Mouse (Mus musculus) embryonic stem cell, embryonic (primary cell): Measurements from ENCODE around the gene Homez.

Experiments
- CTCF ChIA-PET, 4 experiments: fragments of 300-600 bp in 2 of 4; fragments of 350-600 bp in 2 of 4; sonication (Branson Sonifier 250); formaldehyde crosslinking; loops; one replicate each; lab custom pipeline; 2022; ENCODE audit warnings: inconsistent platforms in 2 of 4; lab: Charles Lee
- POLR2A ChIA-PET, 4 experiments: fragments of 300-600 bp in 2 of 4; fragments of 350-600 bp in 2 of 4; sonication (Branson Sonifier 250); formaldehyde crosslinking; loops; one replicate each; lab custom pipeline; 2022; ENCODE audit warnings: antibody characterized with exemption in 4 of 4, inconsistent platforms in 1 of 4; lab: Charles Lee

Homez gene

GRCm38 (mm10) chr14:54883154-54884021, 12.6 kb upstream of the Homez start, which contains the start of the genes Bcl2l2 and Gm20521:
TSS of gene Bcl2l2 (plus strand) at chr14:54883377.
TSS of gene Gm20521 (plus strand) at chr14:54883441.
- ChIA-PET CTCF (interaction anchor here in 3 of 4 experiments (0.5 to 2.0 kb wide), 9 partner anchors 10 to 232 kb away, joined by 3 to 7 read pairs (median 4); partner anchors contain the start of gene Ngdn (in 1 of the 3)), POLR2A (interaction anchor here in 3 of 4 experiments (0.6 to 5.3 kb wide), 25 partner anchors 10 to 708 kb away, joined by 3 to 66 read pairs (median 3); partner anchors contain the start of genes Efs (in 3 of the 3), Ngdn (in 2 of the 3), Prmt5 (in 1 of the 3) and Psme2 (in 1 of the 3))

DNA sequence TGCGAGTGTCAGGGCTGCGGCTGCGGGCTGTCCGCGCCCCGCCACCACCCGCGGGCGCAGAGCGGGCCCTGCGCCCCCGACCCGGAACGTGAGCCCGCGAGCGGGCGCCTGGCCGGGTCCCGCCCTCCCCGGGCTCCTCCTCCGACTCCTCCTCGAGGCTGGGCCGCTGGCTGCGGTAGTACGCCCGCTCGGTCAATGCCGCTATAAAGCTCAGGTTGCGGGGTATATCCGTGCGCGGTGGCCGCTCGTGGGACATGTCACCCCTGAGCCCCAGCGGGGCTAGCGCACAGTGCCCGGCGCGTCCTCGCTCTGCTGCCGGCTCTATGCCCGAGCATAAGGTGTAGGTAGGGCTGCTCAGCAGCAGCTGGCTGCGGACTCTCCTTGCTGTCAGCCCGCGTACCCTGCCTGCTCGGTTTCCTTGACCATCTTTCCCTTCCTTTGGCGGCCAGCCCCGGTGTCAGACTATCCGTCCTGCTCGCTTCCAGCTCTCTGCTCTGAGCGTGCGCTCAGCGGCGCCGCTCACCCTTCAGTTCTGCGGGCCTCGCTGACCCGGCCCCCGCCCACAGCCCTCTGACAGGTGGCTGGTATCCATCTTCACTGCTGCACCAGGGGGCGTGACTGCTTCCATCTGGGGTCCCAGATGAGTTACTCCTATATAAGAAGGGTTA, 6.4 kb upstream of the Homez start, which contains the start of gene Ppp1r3e:
Gene Ppp1r3e (minus strand): TSS at position 503 of the 668 bp plus-strand sequence.
- ChIA-PET POLR2A (interaction anchor here (0.7 to 3.0 kb wide), 17 partner anchors 9 to 200 kb away, joined by 3 to 12 read pairs (median 4); partner anchors contain the start of genes Efs (in 2 of the 4), Acin1 (in 1 of the 4), Cebpe (in 1 of the 4) and Ngdn (in 1 of the 4)), CTCF (interaction anchor here in 3 of 4 experiments (0.5 to 1.2 kb wide), 7 partner anchors 10 to 150 kb away, joined by 3 to 8 read pairs (median 4); partner anchors contain the start of gene Ngdn (in 1 of the 3))

DNA sequence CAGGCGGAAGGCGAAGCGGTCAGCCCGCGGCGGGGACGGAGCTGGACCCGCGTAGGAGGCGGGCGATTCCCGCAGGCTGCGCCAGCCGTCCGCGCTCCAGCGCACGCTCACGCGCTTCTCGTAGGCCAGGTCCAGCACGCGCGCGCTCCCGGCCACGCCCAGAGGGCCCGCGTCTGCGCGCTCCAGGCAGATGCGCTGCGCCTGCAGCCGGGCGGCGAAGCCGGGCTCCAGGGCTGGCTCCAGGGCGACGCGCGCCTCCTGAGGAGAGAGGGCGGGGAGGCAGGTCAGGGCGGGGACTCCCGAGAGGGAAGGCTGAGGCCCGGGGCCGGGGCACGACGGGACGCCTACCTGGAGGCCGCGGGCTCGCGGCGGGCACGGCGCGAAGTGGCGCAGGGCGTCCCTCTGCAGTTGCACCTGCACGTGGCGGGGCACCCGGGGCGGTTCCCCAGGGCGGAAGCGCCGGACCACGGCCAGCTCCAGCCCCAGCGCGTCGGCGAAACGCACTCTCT, 5.8 kb upstream of the Homez start:
- ChIA-PET CTCF (interaction anchor here in 3 of 4 experiments (0.5 to 1.2 kb wide), 5 partner anchors 10 to 138 kb away, joined by 3 to 8 read pairs (median 3); partner anchors contain the start of gene Ngdn (in 1 of the 3)), POLR2A (interaction anchor here (0.7 to 3.0 kb wide), 17 partner anchors 9 to 201 kb away, joined by 3 to 12 read pairs (median 4); partner anchors contain the start of genes Efs (in 2 of the 4), Acin1 (in 1 of the 4), Cebpe (in 1 of the 4) and Ngdn (in 1 of the 4))

DNA sequence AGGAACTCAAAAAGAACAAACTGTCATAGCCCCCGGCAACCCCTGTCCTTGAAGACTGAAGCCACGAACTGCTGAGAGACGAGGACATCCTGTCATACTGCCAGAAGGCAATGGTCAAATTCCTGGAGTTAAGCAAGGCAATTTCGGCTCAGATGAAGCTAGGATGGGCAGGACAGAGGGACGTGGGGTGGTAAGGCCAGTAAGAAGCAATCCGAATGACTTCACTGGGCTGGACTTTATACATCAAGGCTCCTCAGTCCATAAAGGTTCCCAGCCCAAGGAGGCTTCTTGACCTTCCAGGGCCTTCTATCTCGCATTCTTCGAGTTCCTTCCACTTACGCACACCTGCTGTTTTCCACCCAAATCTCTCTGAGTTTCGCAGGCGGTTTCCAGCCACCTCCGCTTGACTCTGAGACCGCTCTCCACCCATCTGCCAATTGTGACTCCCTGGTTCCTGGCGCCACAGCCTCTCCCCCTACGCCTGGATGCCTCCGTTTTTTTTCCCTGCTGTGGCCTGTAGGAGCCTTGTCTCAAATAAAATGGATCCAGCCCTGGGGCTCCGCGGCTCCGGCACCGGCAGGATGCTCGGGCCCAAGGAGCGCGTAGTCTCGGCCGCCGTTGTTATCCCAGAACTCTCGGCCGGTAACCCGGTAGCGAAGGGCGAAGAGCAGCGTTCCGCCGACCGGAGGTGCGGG, 5.2 kb upstream of the Homez start:
- ChIA-PET POLR2A (interaction anchor here in 3 of 4 experiments (0.6 to 3.0 kb wide), 11 partner anchors 9 to 237 kb away, joined by 3 to 12 read pairs (median 4); partner anchors contain the start of genes Efs (in 2 of the 3), Acin1 (in 1 of the 3) and Ngdn (in 1 of the 3)), CTCF (interaction anchor here in 1 of 4 experiments (0.6 to 1.2 kb wide), 2 partner anchors 63 to 222 kb away, joined by 4 to 8 read pairs; no protein-coding TSS in a partner anchor)

GRCm38 (mm10) chr14:54874165-54874564, 3.4 kb upstream of the Homez start:
- ChIA-PET CTCF (interaction anchor here in 2 of 4 experiments (0.6 kb wide), 2 partner anchors 205 to 274 kb away, joined by 3 to 10 read pairs; no protein-coding TSS in a partner anchor), POLR2A (interaction anchor here in 1 of 4 experiments (0.6 kb wide), 1 partner anchor 32 kb away, joined by 4 read pairs; no protein-coding TSS in a partner anchor)

DNA sequence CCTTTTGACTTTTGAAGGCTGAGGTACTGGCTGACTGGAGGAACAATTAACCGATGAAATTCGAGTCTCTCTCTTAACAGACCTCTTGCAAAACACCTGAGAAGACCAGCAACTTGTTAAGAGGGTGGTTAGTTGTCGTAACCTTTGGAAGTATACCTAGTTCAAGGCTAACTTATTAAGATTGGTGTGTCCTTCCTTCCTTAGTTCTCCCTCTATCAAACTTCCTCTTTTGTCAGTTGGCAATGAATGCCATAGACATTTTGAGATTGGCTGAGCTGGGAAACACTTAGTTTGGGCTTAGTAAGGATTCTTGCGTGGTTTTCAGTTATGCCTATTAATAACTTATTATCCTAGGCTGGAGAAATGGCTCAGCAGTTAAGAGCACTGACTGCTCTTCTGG, 2.7 kb downstream of the Homez start:
- ChIA-PET CTCF (interaction anchor here in 1 of 4 experiments (1.2 kb wide), 1 partner anchor 72 kb away, joined by 3 read pairs; no protein-coding TSS in a partner anchor), POLR2A (interaction anchor here in 1 of 4 experiments (0.8 to 0.9 kb wide), 2 partner anchors 58 to 138 kb away, joined by 3 read pairs; partner anchors contain the start of gene Efs)

DNA sequence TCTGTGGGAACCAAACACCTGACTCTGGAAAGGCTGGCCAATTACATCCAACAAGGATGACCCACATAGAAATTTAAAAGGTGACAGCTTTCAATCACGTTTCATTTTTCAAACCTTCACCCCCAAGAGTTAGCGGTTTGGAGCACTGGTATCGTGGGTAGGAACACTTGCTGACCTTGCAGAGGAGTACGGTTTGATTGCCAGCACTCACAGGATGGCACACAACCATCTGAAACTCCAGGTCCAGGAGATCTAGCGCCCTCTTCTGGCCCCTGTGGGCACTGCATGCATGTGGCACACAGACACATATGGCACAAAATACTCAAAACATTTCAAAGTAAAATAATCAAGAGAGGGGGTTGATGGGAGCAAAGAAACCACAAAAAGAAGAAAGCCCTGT, 3.8 kb downstream of the Homez start:
- ChIA-PET POLR2A (interaction anchor here in 2 of 4 experiments (0.9 to 1.2 kb wide), 3 partner anchors 10 to 248 kb away, joined by 3 to 4 read pairs (median 4); partner anchors contain the start of gene Ppp1r3e (in 2 of the 2)), CTCF (interaction anchor here in 3 of 4 experiments (0.6 to 1.9 kb wide), 7 partner anchors 10 to 234 kb away, joined by 3 to 6 read pairs (median 4); partner anchors contain the start of genes Ngdn (in 1 of the 3) and Ppp1r3e (in 1 of the 3))

GRCm38 (mm10) chr14:54866268-54866667, 4.5 kb downstream of the Homez start:
- POLR2A ChIA-PET, result interaction anchor here in 2 of 4 experiments (0.6 to 1.6 kb wide), 6 partner anchors 11 to 247 kb away, joined by 3 to 8 read pairs (median 4); partner anchors contain the start of genes Ppp1r3e (in 1 of the 2) and Slc22a17 (in 1 of the 2)
- CTCF ChIA-PET, result interaction anchor here in 3 of 4 experiments (0.6 to 1.9 kb wide), 9 partner anchors 11 to 234 kb away, joined by 3 to 6 read pairs (median 4); partner anchors contain the start of genes Bcl2l2 (in 1 of the 3), Gm20521 (in 1 of the 3), Ngdn (in 1 of the 3) and Ppp1r3e (in 1 of the 3)

DNA sequence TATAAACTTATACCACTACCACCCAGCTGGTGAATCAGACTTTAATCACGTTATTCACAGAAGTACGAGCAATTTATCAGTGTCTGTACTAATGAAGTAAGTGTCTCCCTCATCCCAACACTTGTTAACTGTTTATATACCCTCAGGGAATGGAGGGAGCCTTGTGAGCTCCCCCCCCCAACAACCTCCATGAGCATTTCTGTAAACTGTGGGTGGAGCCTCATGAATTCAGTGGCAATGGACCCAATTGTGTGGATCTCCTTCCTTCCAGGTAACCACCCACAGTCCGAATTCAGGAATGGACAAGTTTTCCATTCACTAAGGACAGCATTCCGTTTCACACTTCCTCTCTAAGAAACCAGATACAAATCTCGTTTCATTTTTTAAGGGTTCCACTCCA, 5.1 kb downstream of the Homez start:
- CTCF ChIA-PET, result interaction anchor here in 3 of 4 experiments (0.6 to 1.9 kb wide), 7 partner anchors 22 to 149 kb away, joined by 3 to 6 read pairs (median 4); partner anchors contain the start of gene Ngdn (in 1 of the 3)

DNA sequence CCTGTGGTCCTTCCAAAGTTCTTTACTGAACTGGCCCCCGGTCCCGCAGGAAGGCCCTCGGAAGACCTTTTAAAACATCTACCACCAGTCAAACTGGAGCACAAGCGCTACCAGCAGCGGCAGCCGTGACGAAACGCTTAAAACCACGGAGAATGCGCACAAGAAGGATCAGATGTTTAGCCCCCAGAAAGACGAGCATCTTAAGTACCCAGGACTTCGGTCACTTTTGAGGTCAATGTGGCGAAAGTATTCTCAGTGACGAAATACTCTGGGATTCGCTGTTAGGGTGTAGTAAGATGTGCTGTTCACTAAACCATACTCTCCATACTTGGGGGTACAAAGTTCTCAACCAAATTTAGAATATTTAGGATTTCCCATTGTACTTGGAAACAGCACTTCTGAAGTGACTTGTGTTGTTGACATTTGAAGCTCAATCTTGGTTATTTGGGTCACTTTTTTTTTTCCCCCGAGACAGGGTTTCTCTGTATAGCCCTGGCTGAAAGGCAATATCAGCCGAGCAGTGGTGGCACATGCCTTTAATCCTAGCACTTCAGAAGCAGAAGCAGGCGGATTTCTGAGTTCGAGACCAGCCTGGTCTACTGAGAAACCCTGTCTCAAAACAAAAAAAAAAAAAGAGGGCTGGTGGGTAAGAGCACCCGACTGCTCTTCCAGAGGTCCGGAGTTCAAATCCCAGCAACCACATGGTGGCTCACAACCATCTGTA, 6.3 kb downstream of the Homez start:
- CTCF ChIA-PET, result interaction anchor here in 3 of 4 experiments (0.6 to 0.8 kb wide), 3 partner anchors 150 to 690 kb away, joined by 3 read pairs; no protein-coding TSS in a partner anchor

More for the DNA sequence above, 5.1 kb downstream of the Homez start:
- POLR2A ChIA-PET, result interaction anchor here in 2 of 4 experiments (0.6 to 1.6 kb wide), 7 partner anchors 11 to 157 kb away, joined by 3 to 8 read pairs (median 3); partner anchors contain the start of genes Ngdn (in 1 of the 2), Ppp1r3e (in 1 of the 2) and Slc22a17 (in 1 of the 2)

GRCm38 (mm10) chr14:54863501-54864312, 7.1 kb downstream of the Homez start:
- CTCF ChIA-PET, result interaction anchor here in 3 of 4 experiments (0.6 to 1.0 kb wide), 3 partner anchors 20 to 931 kb away, joined by 3 to 4 read pairs (median 3); no protein-coding TSS in a partner anchor
- POLR2A ChIA-PET, result interaction anchor here in 3 of 4 experiments (0.6 to 2.2 kb wide), 4 partner anchors 31 to 294 kb away, joined by 3 to 4 read pairs (median 3); partner anchors contain the start of gene Efs (in 1 of the 3)

More for the DNA sequence above, 6.3 kb downstream of the Homez start:
- POLR2A ChIA-PET, result interaction anchor here in 1 of 4 experiments (0.6 to 1.6 kb wide), 5 partner anchors 30 to 107 kb away, joined by 3 to 8 read pairs (median 4); partner anchors contain the start of gene Slc22a17

DNA sequence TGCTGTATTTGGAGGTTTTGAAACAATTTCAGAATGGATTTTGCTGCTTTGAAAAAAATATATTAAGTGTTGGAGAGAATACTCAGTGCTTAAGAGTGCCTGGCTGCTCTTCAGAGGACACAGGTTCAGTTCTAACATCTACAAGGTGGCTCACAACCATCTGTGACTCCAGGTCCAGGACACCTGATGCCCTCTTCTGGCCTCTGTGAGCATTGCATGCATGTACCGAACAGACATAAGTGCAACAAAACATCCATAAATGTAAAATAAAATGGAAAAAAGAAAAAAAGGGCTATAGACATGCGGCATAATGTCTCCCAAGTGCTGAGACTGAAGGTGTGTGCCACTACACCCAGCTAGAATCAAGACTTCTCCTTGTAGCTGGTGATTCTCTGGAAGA, 10.2 kb downstream of the Homez start:
- ChIA-PET POLR2A (interaction anchor here in 2 of 4 experiments (0.6 to 0.9 kb wide), 3 partner anchors 26 to 1958 kb away, joined by 3 read pairs; no protein-coding TSS in a partner anchor), CTCF (interaction anchor here in 3 of 4 experiments (0.6 to 1.7 kb wide), 19 partner anchors 8 to 182 kb away, joined by 3 to 12 read pairs (median 4); partner anchors contain the start of genes Ngdn (in 1 of the 3) and Ppp1r3e (in 1 of the 3))

DNA sequence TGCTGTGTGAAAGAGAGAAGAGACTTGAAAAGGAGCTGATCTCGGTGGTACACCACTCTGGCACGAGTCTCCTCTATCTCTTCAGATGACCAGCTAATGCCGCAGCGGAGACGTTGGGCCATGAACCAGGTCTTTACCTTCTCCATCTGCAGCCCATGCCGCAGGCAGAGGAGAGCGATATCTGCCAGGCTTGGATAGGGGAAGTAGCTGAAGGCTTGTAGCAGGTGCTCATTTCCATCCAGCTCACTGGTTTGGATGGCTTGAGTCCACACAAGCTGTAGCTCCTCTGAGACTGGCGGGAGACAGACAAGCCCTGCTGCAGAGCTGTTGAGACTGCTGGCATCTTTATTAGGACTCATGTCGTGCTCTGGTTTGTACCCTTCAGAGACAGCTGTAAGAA, 12.9 kb downstream of the Homez start:
- ChIA-PET CTCF (interaction anchor here (0.5 to 1.3 kb wide), 7 partner anchors 11 to 639 kb away, joined by 3 to 6 read pairs (median 3); partner anchors contain the start of gene Ngdn (in 1 of the 4)), POLR2A (interaction anchor here in 3 of 4 experiments (0.6 to 1.1 kb wide), 4 partner anchors 12 to 172 kb away, joined by 3 to 9 read pairs (median 4); partner anchors contain the start of genes 1700123O20Rik (in 1 of the 3) and Ngdn (in 1 of the 3))
